Mouse (Mus musculus) heart, postnatal 0 days (tissue): Measurements from ENCODE around the gene F830045P16Rik.

Experiments used
- CTCF ChIP-seq: IDR thresholded peaks from 2 replicates; pipeline ENCODE4 v1.5.1; 2016; ENCODE audit warnings: antibody characterized with exemption, control low read depth, low read depth
- EP300 ChIP-seq: IDR thresholded peaks from 2 replicates; pipeline ENCODE4 v1.6.1; 2016; ENCODE audit warnings: antibody characterized with exemption, low read depth

- no peak for TF ChIP-seq EP300
- TF ChIP-seq CTCF = no peak
Measured at GRCm38 (mm10) chr2:129420897-129421561, 115.4 kb downstream of the F830045P16Rik start.
